Mouse (Mus musculus) liver, embryonic 11.5 days (tissue): ENCODE measurements at regions not wholly inside any gene's neighbourhood (a gene's known extent, or its start where the extent isn't known, plus 50 kb on each side); places are given as distances from the start of the nearest gene placed in this dataset.
A peak's percentile ranks its signal among the peaks of the same experiment; 100 is the strongest.

ENCODE experiments used
- ATAC-seq: fragments of 200-750 bp; cut with Nextera tagmentation; replicated peaks from 2 replicates; pipeline ENCODE4 v1.8.0; 2017; ENCODE audit warnings: moderate number of reproducible peaks, mild to moderate bottlenecking, moderate TSS enrichment, moderate library complexity; ENCODE audit not compliant: low FRiP score
- DNase-seq: peaks from one replicate; pipeline ENCODE4 v3.0.0-alpha.2; 2017; ENCODE audit warnings: low spot score
- H3K27ac ChIP-seq: fragments of 300-500 bp; sonication (generic); 2 replicates; pipeline ENCODE4 v1.5.1; 2014; ENCODE audit warnings: mild to moderate bottlenecking, low read depth, low read length, control low read depth
- H3K27me3 ChIP-seq: fragments of 300-500 bp; sonication (generic); replicated peaks from 2 replicates; pipeline ENCODE4 v1.6.1; 2014; ENCODE audit warnings: low read length, mixed read lengths; ENCODE audit not compliant: control insufficient read depth, insufficient read depth
- H3K36me3 ChIP-seq: fragments of 300-500 bp; sonication (generic); 2 replicates; pipeline ENCODE4 v1.6.1; 2014; ENCODE audit warnings: mild to moderate bottlenecking, low read length, moderate library complexity, mixed read lengths; ENCODE audit not compliant: control insufficient read depth, insufficient read depth
- H3K4me1 ChIP-seq: fragments of 300-500 bp; sonication (generic); replicated peaks from 2 replicates; pipeline ENCODE4 v1.6.1; 2014; ENCODE audit warnings: low read length, mixed read lengths; ENCODE audit not compliant: control insufficient read depth, insufficient read depth
- H3K4me2 ChIP-seq: fragments of 300-500 bp; sonication (generic); 2 replicates; pipeline ENCODE4 v1.6.1; 2014; ENCODE audit warnings: mild to moderate bottlenecking, control low read depth, moderate library complexity
- H3K4me3 ChIP-seq: fragments of 300-500 bp; sonication (generic); 2 replicates; pipeline ENCODE4 v1.5.1; 2014; ENCODE audit warnings: low read depth, low read length, control low read depth
- H3K9ac ChIP-seq: fragments of 300-500 bp; sonication (generic); 2 replicates; pipeline ENCODE4 v1.6.1; 2014; ENCODE audit warnings: low read depth, low read length, control low read depth
- H3K9me3 ChIP-seq: fragments of 300-500 bp; sonication (generic); 2 replicates; pipeline ENCODE4 v1.6.1; 2016; ENCODE audit warnings: low read length, inconsistent platforms, mixed read lengths; ENCODE audit not compliant: control insufficient read depth
- WGBS: fragments of 180-500 bp; shearing (Covaris S2); extraction: QIAGEN DNeasy Blood & Tissue Kit; methylation state at CpG from one replicate; pipeline ENCODE4 v1.1.7; 2014; 5-methylcytosine and 5-hydroxymethylcytosine counted together

- Histone ChIP-seq H3K27ac (no peak overlapping the region), H3K4me1 (no peaks in the 10 kb centered on the region), H3K4me2 (no peak overlapping the region), H3K27me3 (no peaks in the 10 kb centered on the region), H3K9me3 (no peaks in the 10 kb centered on the region), H3K9ac (no peak overlapping the region), H3K4me3 (no peak overlapping the region), H3K36me3 (no peaks in the 10 kb centered on the region)
- ATAC-seq (no peak), DNase-seq (no peak)
- 92% methylated on average over 1 of the region's 1 CpGs for WGBS
Observed at GRCm38 (mm10) chr2:135525779-135526178, 133.0 kb upstream of the Plcb4 start.

GRCm38 (mm10) chr2:135529619-135530018 is 129.2 kb upstream of the Plcb4 start:
- ATAC-seq (no peak), DNase-seq (no peak)
- H3K4me3 ChIP-seq = no peak overlapping the region
- no peaks in the 10 kb centered on the region for H3K4me1 ChIP-seq
- 81% methylated on average over 3 of the region's 3 CpGs for WGBS
- H3K36me3 ChIP-seq = no peaks in the 10 kb centered on the region
- H3K9ac ChIP-seq = no peak overlapping the region
- H3K4me2 ChIP-seq = no peak overlapping the region
- H3K27ac ChIP-seq = no peak overlapping the region
- no peaks in the 10 kb centered on the region for H3K27me3 ChIP-seq
- H3K9me3 ChIP-seq = no peaks in the 10 kb centered on the region

- peak overlapping the region; percentile 47 for H3K4me2 ChIP-seq
- H3K4me1 ChIP-seq = no peaks in the 10 kb centered on the region; the same call in 1 of the 2 replicates
- no peaks in the 10 kb centered on the region for H3K36me3 ChIP-seq
- DNase-seq = peak; percentile 40
- H3K9me3 ChIP-seq = no peaks in the 10 kb centered on the region
- no peak overlapping the region for H3K9ac ChIP-seq
- H3K27ac ChIP-seq = no peak overlapping the region
- peak; percentile 67 for ATAC-seq
- WGBS = 30% methylated on average over 11 of the region's 11 CpGs
- H3K27me3 ChIP-seq = no peaks in the 10 kb centered on the region
- no peak overlapping the region for H3K4me3 ChIP-seq
Observed at GRCm38 (mm10) chr2:135536303-135536871, 122.4 kb upstream of the Plcb4 start.

GRCm38 (mm10) chr2:135538022-135538421 is 120.8 kb upstream of the Plcb4 start:
- H3K27me3 ChIP-seq = no peaks in the 10 kb centered on the region
- no peaks in the 10 kb centered on the region for H3K9me3 ChIP-seq
- DNase-seq (no peak), ATAC-seq (no peak)
- H3K4me2 ChIP-seq = no peak overlapping the region
- 64% methylated on average over 2 of the region's 2 CpGs for WGBS
- H3K36me3 ChIP-seq = no peaks in the 10 kb centered on the region
- no peaks in the 10 kb centered on the region; the same call in 1 of the 2 replicates for H3K4me1 ChIP-seq
- no peak overlapping the region for H3K9ac ChIP-seq
- no peak overlapping the region for H3K4me3 ChIP-seq
- no peak overlapping the region for H3K27ac ChIP-seq

GRCm38 (mm10) chr2:135541058-135541457 is 117.8 kb upstream of the Plcb4 start:
- Histone ChIP-seq H3K27me3 (no peaks in the 10 kb centered on the region), H3K9me3 (no peaks in the 10 kb centered on the region), H3K4me3 (no peak overlapping the region), H3K27ac (no peak overlapping the region), H3K36me3 (no peaks in the 10 kb centered on the region), H3K9ac (no peak overlapping the region), H3K4me1 (no peaks in the 10 kb centered on the region; the same call in 1 of the 2 replicates), H3K4me2 (no peak overlapping the region)
- 85% methylated on average over 2 of the region's 2 CpGs for WGBS
- no peak for ATAC-seq
- no peak for DNase-seq

GRCm38 (mm10) chr2:135541930-135542329 is 116.9 kb upstream of the Plcb4 start:
- H3K4me2 ChIP-seq = no peak overlapping the region
- no peak overlapping the region for H3K4me3 ChIP-seq
- no peaks in the 10 kb centered on the region for H3K27me3 ChIP-seq
- no peaks in the 10 kb centered on the region for H3K36me3 ChIP-seq
- no peak overlapping the region for H3K27ac ChIP-seq
- H3K4me1 ChIP-seq = no peaks in the 10 kb centered on the region
- H3K9me3 ChIP-seq = no peaks in the 10 kb centered on the region
- no peak for DNase-seq
- ATAC-seq = no peak
- no peak overlapping the region for H3K9ac ChIP-seq

GRCm38 (mm10) chr2:135544882-135545281 is 113.9 kb upstream of the Plcb4 start:
- Histone ChIP-seq H3K4me2 (no peak overlapping the region), H3K9me3 (no peaks in the 10 kb centered on the region), H3K4me1 (no peaks in the 10 kb centered on the region), H3K4me3 (no peak overlapping the region), H3K27ac (no peak overlapping the region), H3K9ac (no peak overlapping the region), H3K36me3 (no peaks in the 10 kb centered on the region), H3K27me3 (no peaks in the 10 kb centered on the region)
- DNase-seq = no peak
- ATAC-seq = no peak

GRCm38 (mm10) chr2:135547966-135548365 is 110.8 kb upstream of the Plcb4 start:
- Histone ChIP-seq H3K9me3 (no peaks in the 10 kb centered on the region), H3K27ac (no peak overlapping the region), H3K4me2 (no peak overlapping the region), H3K27me3 (no peaks in the 10 kb centered on the region), H3K4me1 (no peaks in the 10 kb centered on the region), H3K4me3 (no peak overlapping the region), H3K9ac (no peak overlapping the region), H3K36me3 (no peaks in the 10 kb centered on the region)
- DNase-seq (no peak), ATAC-seq (no peak)
- 76% methylated on average over 3 of the region's 3 CpGs for WGBS

- H3K4me1 ChIP-seq = no peaks in the 10 kb centered on the region
- H3K36me3 ChIP-seq = no peaks in the 10 kb centered on the region
- no peak for DNase-seq
- no peak for ATAC-seq
- 41% methylated on average over 3 of the region's 3 CpGs for WGBS
- no peaks in the 10 kb centered on the region for H3K9me3 ChIP-seq
- H3K9ac ChIP-seq = no peak overlapping the region
- no peak overlapping the region for H3K4me3 ChIP-seq
- no peak overlapping the region for H3K4me2 ChIP-seq
- H3K27ac ChIP-seq = no peak overlapping the region
- H3K27me3 ChIP-seq = no peaks in the 10 kb centered on the region
Observed at GRCm38 (mm10) chr2:135553031-135553430, 105.8 kb upstream of the Plcb4 start.
